ENCODE assay signal across 8 mouse cellular contexts in the genomic region with DNA sequence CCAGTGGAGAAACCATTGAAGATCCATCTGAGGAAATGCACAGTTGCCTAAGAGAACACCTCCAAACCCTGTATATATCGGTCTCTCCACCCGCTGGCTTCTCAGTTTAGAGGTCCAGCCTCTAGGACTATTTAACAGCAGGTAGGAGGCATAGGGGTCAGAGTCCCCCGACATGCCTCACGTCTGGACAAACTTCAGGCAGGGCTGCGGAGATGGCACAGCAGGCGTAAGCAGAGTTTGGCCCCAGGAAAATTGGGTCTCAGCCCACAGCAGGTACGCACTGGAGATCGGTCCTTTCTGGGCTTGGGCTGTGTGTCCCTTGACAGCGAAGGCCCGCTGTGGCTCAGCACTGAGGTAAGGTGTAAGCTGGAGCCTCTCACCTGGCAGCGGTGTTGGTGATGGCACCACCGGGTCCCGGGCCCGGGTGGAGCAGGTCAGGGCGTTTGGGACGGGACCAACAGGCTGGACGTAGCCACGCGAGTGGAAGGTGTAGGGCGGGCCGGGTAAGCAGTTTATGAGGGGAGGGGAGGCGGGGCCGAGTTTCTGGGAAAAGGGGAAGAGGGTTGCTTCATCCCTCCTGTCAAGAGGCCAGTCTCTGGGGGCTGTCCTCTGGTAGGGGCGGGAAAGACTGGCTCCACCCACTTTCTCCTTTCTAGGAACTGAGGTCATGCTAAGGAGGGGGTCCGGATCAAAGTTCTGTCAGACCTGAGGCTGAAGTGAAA. TPM values are rescaled to one million over a fixed set of nuclear protein-coding genes. Genes with fewer than 3 reads are reported as not detected.
DNase-seq lines count a peak whose midpoint lies in the region; ATAC-seq lines count a peak whose summit lies in the region.

No protein-coding gene starts in this region.

- no peak for ATAC-seq in forebrain, embryonic 12.5 days (ENCODE audit: low FRiP score)
- ATAC-seq in forebrain, embryonic 15.5 days (replicated peaks), result no peak
- peak; percentile 69 for ATAC-seq in intestine, embryonic 16.5 days
- ATAC-seq in liver, embryonic 16.5 days (ENCODE audit: low read depth), result peak; percentile 70
- ATAC-seq in erythroid progenitor cell, adult 5-6 weeks (replicated peaks; ENCODE audit: low FRiP score, poor library complexity, severe bottlenecking), result no peak

- H3K9me3 ChIP-seq in forebrain, embryonic 12.5 days, result no peaks in the 10 kb centered on the region
- H3K9me3 ChIP-seq in forebrain, embryonic 15.5 days, result no peaks in the 10 kb centered on the region
- H3K9me3 ChIP-seq in intestine, embryonic 16.5 days (ENCODE audit: control insufficient read depth, low read length), result no peaks in the 10 kb centered on the region
- H3K9me3 ChIP-seq in liver, embryonic 16.5 days (replicated peaks; ENCODE audit: control insufficient read depth, low read length), result no peaks in the 10 kb centered on the region

- 16% methylated on average over 25 of the region's 25 CpGs for WGBS in forebrain, embryonic 12.5 days
- WGBS in forebrain, embryonic 15.5 days, result 16% methylated on average over 25 of the region's 25 CpGs
- WGBS in intestine, embryonic 16.5 days, result 10% methylated on average over 25 of the region's 25 CpGs
- 10% methylated on average over 25 of the region's 25 CpGs for WGBS in liver, embryonic 16.5 days (ENCODE audit: insufficient replicate concordance)

- H3K27ac ChIP-seq in forebrain, embryonic 12.5 days, result no peak overlapping the region
- no peak overlapping the region for H3K27ac ChIP-seq in forebrain, embryonic 15.5 days (replicated peaks)
- H3K27ac ChIP-seq in intestine, embryonic 16.5 days (ENCODE audit: low read length), result no peak overlapping the region
- no peak overlapping the region for H3K27ac ChIP-seq in liver, embryonic 16.5 days (ENCODE audit: low read length)

- peak; percentile 32 for DNase-seq in embryo, embryonic 11 days
- no peak for DNase-seq in c-Kit-positive CD71-positive TER-119-positive erythroid progenitor cells, embryonic 14.5 days (ENCODE audit: low spot score)
- DNase-seq in right cerebral cortex, postnatal 4 days, result no peak

- H3K9ac ChIP-seq in forebrain, embryonic 12.5 days, result no peak overlapping the region
- no peak overlapping the region for H3K9ac ChIP-seq in forebrain, embryonic 15.5 days (replicated peaks)
- H3K9ac ChIP-seq in intestine, embryonic 16.5 days (ENCODE audit: low read depth, low read length), result peak overlapping the region; percentile 65
- peak overlapping the region; percentile 40; the same call in 1 of the 2 replicates for H3K9ac ChIP-seq in liver, embryonic 16.5 days (ENCODE audit: low read depth, low read length)

- H3K36me3 ChIP-seq in forebrain, embryonic 12.5 days (replicated peaks), result peaks cover 19% of the 10 kb centered on the region
- H3K36me3 ChIP-seq in forebrain, embryonic 15.5 days, result peaks cover 7% of the 10 kb centered on the region; the same call in 1 of the 2 replicates
- 0 out of 2 replicates have a peak, but pooled peaks cover under 1% of the 10 kb centered on the region for H3K36me3 ChIP-seq in intestine, embryonic 16.5 days (ENCODE audit: control insufficient read depth, insufficient read depth, low read length)
- H3K36me3 ChIP-seq in liver, embryonic 16.5 days (ENCODE audit: control insufficient read depth, insufficient read depth), result no peaks in the 10 kb centered on the region; the same call in 1 of the 2 replicates

- peaks cover 28% of the 10 kb centered on the region for H3K27me3 ChIP-seq in forebrain, embryonic 12.5 days
- H3K27me3 ChIP-seq in forebrain, embryonic 15.5 days, result 0 out of 2 replicates have a peak, but pooled peaks cover 2% of the 10 kb centered on the region
- no peaks in the 10 kb centered on the region for H3K27me3 ChIP-seq in intestine, embryonic 16.5 days (replicated peaks; ENCODE audit: control insufficient read depth, insufficient read depth, low read length)
- H3K27me3 ChIP-seq in liver, embryonic 16.5 days (ENCODE audit: control insufficient read depth, insufficient read depth, low read depth, low read length), result no peaks in the 10 kb centered on the region; the same call in 1 of the 2 replicates

- no peak overlapping the region for H3K4me3 ChIP-seq in forebrain, embryonic 12.5 days (replicated peaks)
- H3K4me3 ChIP-seq in forebrain, embryonic 15.5 days, result no peak overlapping the region
- H3K4me3 ChIP-seq in intestine, embryonic 16.5 days (ENCODE audit: low read length), result peak overlapping the region; percentile 40
- peak overlapping the region; percentile 52 for H3K4me3 ChIP-seq in liver, embryonic 16.5 days (ENCODE audit: low read depth, low read length)

- peak overlapping the region; percentile 26; the same call in 1 of the 2 replicates for H3K4me2 ChIP-seq in forebrain, embryonic 12.5 days
- no peak overlapping the region for H3K4me2 ChIP-seq in forebrain, embryonic 15.5 days (replicated peaks)
- H3K4me2 ChIP-seq in intestine, embryonic 16.5 days (ENCODE audit: low read depth, low read length), result peak overlapping the region; percentile 77
- peak overlapping the region; percentile 62 for H3K4me2 ChIP-seq in liver, embryonic 16.5 days (ENCODE audit: low read depth, low read length)

- H3K4me1 ChIP-seq in forebrain, embryonic 12.5 days, result peaks cover 5% of the 10 kb centered on the region; the same call in 1 of the 2 replicates
- H3K4me1 ChIP-seq in forebrain, embryonic 15.5 days, result no peaks in the 10 kb centered on the region
- peaks cover 21% of the 10 kb centered on the region for H3K4me1 ChIP-seq in intestine, embryonic 16.5 days (ENCODE audit: control insufficient read depth, insufficient read depth, low read length)
- peaks cover 16% of the 10 kb centered on the region for H3K4me1 ChIP-seq in liver, embryonic 16.5 days (ENCODE audit: control insufficient read depth, low read depth, low read length)

RNA-seq across cellular contexts. Expression of a gene that starts 0.6 kb away (rescaled TPM):
- polyA plus RNA-seq in forebrain, embryonic 12.5 days (2016; fragmentation: Nextera tagmentation; extraction: Ambion mirVana), result 0.55 and 0.58 TPM in 2 replicates
- polyA plus RNA-seq in forebrain, embryonic 15.5 days (2015; fragmentation: Nextera tagmentation; extraction: Ambion mirVana), result 0.09 and 0.20 TPM in 2 replicates
- 0.75 and 1.4 TPM in 2 replicates for polyA plus RNA-seq in intestine, embryonic 16.5 days (2015; fragmentation: Nextera tagmentation; extraction: Ambion mirVana)
- polyA plus RNA-seq in liver, embryonic 16.5 days (2015; fragmentation: Nextera tagmentation; extraction: Ambion mirVana), result 2.8 and 3.1 TPM in 2 replicates
- total RNA-seq in erythroid progenitor cell, adult 5-6 weeks (2015; ENCODE audit: low replicate concordance), result 1.4 and 4.6 TPM in 2 replicates
- 1.8 TPM in 1 of 2 replicates, not detected in the other for total RNA-seq in erythroid progenitor cell, adult 5-6 weeks (2017; ENCODE audit: low replicate concordance)

RNA-seq across cellular contexts. Expression of a gene that starts 8.9 kb away (rescaled TPM):
- polyA plus RNA-seq in forebrain, embryonic 12.5 days (2016; fragmentation: Nextera tagmentation; extraction: Ambion mirVana), result 32.1 and 34.0 TPM in 2 replicates
- 49.9 and 51.4 TPM in 2 replicates for polyA plus RNA-seq in forebrain, embryonic 15.5 days (2015; fragmentation: Nextera tagmentation; extraction: Ambion mirVana)
- polyA plus RNA-seq in intestine, embryonic 16.5 days (2015; fragmentation: Nextera tagmentation; extraction: Ambion mirVana), result 36.9 and 37.5 TPM in 2 replicates
- polyA plus RNA-seq in liver, embryonic 16.5 days (2015; fragmentation: Nextera tagmentation; extraction: Ambion mirVana), result 11.3 and 12.4 TPM in 2 replicates
- total RNA-seq in erythroid progenitor cell, adult 5-6 weeks (2015; ENCODE audit: low replicate concordance), result 2.9 and 6.3 TPM in 2 replicates
- 6.0 TPM in 1 of 2 replicates, not detected in the other for total RNA-seq in erythroid progenitor cell, adult 5-6 weeks (2017; ENCODE audit: low replicate concordance)

RNA-seq across cellular contexts. Expression of a gene that starts 31.5 kb away (rescaled TPM):
- 61.6 and 68.2 TPM in 2 replicates for polyA plus RNA-seq in forebrain, embryonic 12.5 days (2016; fragmentation: Nextera tagmentation; extraction: Ambion mirVana)
- 32.9 and 36.2 TPM in 2 replicates for polyA plus RNA-seq in forebrain, embryonic 15.5 days (2015; fragmentation: Nextera tagmentation; extraction: Ambion mirVana)
- polyA plus RNA-seq in intestine, embryonic 16.5 days (2015; fragmentation: Nextera tagmentation; extraction: Ambion mirVana), result 32.6 and 37.1 TPM in 2 replicates
- 17.8 and 20.1 TPM in 2 replicates for polyA plus RNA-seq in liver, embryonic 16.5 days (2015; fragmentation: Nextera tagmentation; extraction: Ambion mirVana)
- total RNA-seq in erythroid progenitor cell, adult 5-6 weeks (2015; ENCODE audit: low replicate concordance), result 39.6 and 50.7 TPM in 2 replicates
- 31.5 and 57.4 TPM in 2 replicates for total RNA-seq in erythroid progenitor cell, adult 5-6 weeks (2017; ENCODE audit: low replicate concordance)

RNA-seq across cellular contexts. Expression of a gene that starts 32.3 kb away (rescaled TPM):
- 68.8 and 74.1 TPM in 2 replicates for polyA plus RNA-seq in forebrain, embryonic 12.5 days (2016; fragmentation: Nextera tagmentation; extraction: Ambion mirVana)
- polyA plus RNA-seq in forebrain, embryonic 15.5 days (2015; fragmentation: Nextera tagmentation; extraction: Ambion mirVana), result 77.1 and 82.7 TPM in 2 replicates
- 151 and 173 TPM in 2 replicates for polyA plus RNA-seq in intestine, embryonic 16.5 days (2015; fragmentation: Nextera tagmentation; extraction: Ambion mirVana)
- 40.9 and 43.5 TPM in 2 replicates for polyA plus RNA-seq in liver, embryonic 16.5 days (2015; fragmentation: Nextera tagmentation; extraction: Ambion mirVana)
- total RNA-seq in erythroid progenitor cell, adult 5-6 weeks (2015; ENCODE audit: low replicate concordance), result 6.7 and 39.3 TPM in 2 replicates
- total RNA-seq in erythroid progenitor cell, adult 5-6 weeks (2017; ENCODE audit: low replicate concordance), result 0.76 and 10.4 TPM in 2 replicates

RNA-seq across cellular contexts. Expression of a gene that starts 32.3 kb away (rescaled TPM):
- polyA plus RNA-seq in forebrain, embryonic 12.5 days (2016; fragmentation: Nextera tagmentation; extraction: Ambion mirVana), result 47.9 and 52.0 TPM in 2 replicates
- polyA plus RNA-seq in forebrain, embryonic 15.5 days (2015; fragmentation: Nextera tagmentation; extraction: Ambion mirVana), result 39.7 and 41.4 TPM in 2 replicates
- 28.3 and 33.6 TPM in 2 replicates for polyA plus RNA-seq in intestine, embryonic 16.5 days (2015; fragmentation: Nextera tagmentation; extraction: Ambion mirVana)
- 18.6 and 18.7 TPM in 2 replicates for polyA plus RNA-seq in liver, embryonic 16.5 days (2015; fragmentation: Nextera tagmentation; extraction: Ambion mirVana)
- 5.9 and 8.6 TPM in 2 replicates for total RNA-seq in erythroid progenitor cell, adult 5-6 weeks (2015; ENCODE audit: low replicate concordance)
- 7.2 and 11.7 TPM in 2 replicates for total RNA-seq in erythroid progenitor cell, adult 5-6 weeks (2017; ENCODE audit: low replicate concordance)

Comparison
In these comparisons a context has a peak if more than half of its experiments do, and no peak if none do; other contexts are left out.
1. ATAC-seq: peak in intestine, embryonic 16.5 days (single experiment) and liver, embryonic 16.5 days (single experiment); none in forebrain, embryonic 12.5 days (single experiment), forebrain, embryonic 15.5 days (single experiment) and erythroid progenitor cell, adult 5-6 weeks (single experiment).
2. H3K4me3 ChIP-seq: peak in intestine, embryonic 16.5 days (single experiment) and liver, embryonic 16.5 days (single experiment); none in forebrain, embryonic 12.5 days (single experiment) and forebrain, embryonic 15.5 days (single experiment).
3. H3K9ac ChIP-seq: peak in intestine, embryonic 16.5 days (single experiment) and liver, embryonic 16.5 days (single experiment); none in forebrain, embryonic 12.5 days (single experiment) and forebrain, embryonic 15.5 days (single experiment).